Mouse (Mus musculus): ENCODE results near the gene Zc3h8. TPM values are rescaled to one million over a fixed set of nuclear protein-coding genes. Genes with fewer than 3 reads are reported as not detected.

Gene Zc3h8
- polyA plus RNA-seq, 1 experiment from 2014 or later: 8.9 TPM

- H3K27ac ChIP-seq: peak overlapping the region; percentile 28; the same call in 1 of the 2 replicates
- no peak for ATAC-seq (ENCODE audit: insufficient number of reproducible peaks, insufficient read depth, low FRiP score, low TSS enrichment, low read depth)
- WGBS: 52% methylated on average over 6 of the region's 6 CpGs
- 0 out of 2 replicates have a peak, but pooled peaks cover 3% of the 10 kb centered on the region for H3K4me1 ChIP-seq
- peaks cover 9% of the 10 kb centered on the region; the same call in 1 of the 2 replicates for H3K27me3 ChIP-seq
- no peak overlapping the region for H3K4me3 ChIP-seq
- no peaks in the 10 kb centered on the region for H3K36me3 ChIP-seq
- no peak overlapping the region for H3K4me2 ChIP-seq
- H3K9ac ChIP-seq: no peak overlapping the region
- no peaks in the 10 kb centered on the region for H3K9me3 ChIP-seq
These were observed 55.9 kb downstream of the Zc3h8 start for GRCm38 (mm10) chr2:128887866-128888550.

DNA sequence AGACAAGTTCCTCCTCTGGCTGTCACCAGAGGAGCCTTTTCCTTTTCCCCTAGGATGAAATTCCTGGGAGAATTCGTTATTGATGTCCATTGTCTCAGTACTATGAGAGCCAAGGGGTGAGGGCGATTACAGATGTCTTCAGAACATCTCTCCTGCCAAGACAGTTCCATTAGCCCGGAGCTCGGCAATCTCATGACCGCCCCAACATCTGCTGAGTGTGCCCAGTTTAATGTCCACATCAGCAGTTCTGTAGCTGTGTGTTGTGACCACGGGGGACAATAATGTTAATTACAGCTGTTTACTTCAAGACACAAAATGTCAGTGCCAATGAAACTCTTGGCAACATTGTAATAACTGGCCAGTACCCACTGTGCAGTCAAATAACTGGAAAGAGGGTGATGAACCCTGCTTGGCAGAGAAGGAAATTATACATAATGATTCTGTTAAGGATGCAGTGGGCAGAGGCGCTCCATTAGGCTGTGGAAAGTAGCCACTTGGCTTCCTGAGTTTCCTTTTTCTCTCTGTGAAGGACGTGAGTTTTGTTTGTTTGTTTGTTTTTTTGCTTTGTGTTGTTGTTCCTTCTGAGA, 58.6 kb downstream of the Zc3h8 start:
- 82% methylated on average over 8 of the region's 8 CpGs for WGBS
- no peaks in the 10 kb centered on the region for H3K27me3 ChIP-seq
- no peaks in the 10 kb centered on the region for H3K4me1 ChIP-seq
- no peak for ATAC-seq (ENCODE audit: insufficient number of reproducible peaks, insufficient read depth, low FRiP score, low TSS enrichment, low read depth)
- no peak overlapping the region for H3K4me2 ChIP-seq
- no peak overlapping the region for H3K27ac ChIP-seq
- no peaks in the 10 kb centered on the region for H3K36me3 ChIP-seq
- no peaks in the 10 kb centered on the region for H3K9me3 ChIP-seq
- no peak overlapping the region for H3K9ac ChIP-seq
- no peak overlapping the region for H3K4me3 ChIP-seq

DNA sequence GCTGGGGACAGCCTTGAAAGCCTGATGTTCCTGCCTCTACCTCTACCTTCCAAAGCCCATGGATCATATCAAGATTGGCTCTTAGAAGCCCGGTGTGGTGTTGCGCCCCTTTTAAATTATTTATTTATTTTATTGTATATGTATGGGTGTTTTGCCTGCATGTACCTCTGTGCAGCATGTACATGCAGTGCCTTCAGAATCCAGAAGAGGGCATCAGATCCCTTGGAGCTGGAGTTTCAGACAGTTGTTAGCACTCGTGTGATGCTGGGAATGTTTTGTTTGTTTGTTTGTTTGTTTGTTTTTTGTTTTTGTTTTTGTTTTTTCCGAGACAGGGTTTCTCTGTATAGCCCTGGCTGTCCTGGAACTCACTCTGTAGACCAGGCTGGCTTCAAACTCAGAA, 62.6 kb downstream of the Zc3h8 start:
- ATAC-seq (ENCODE audit: insufficient number of reproducible peaks, insufficient read depth, low FRiP score, low TSS enrichment, low read depth): no peak
- H3K27me3 ChIP-seq: no peaks in the 10 kb centered on the region
- no peaks in the 10 kb centered on the region for H3K9me3 ChIP-seq
- no peak overlapping the region for H3K4me2 ChIP-seq
- H3K9ac ChIP-seq: no peak overlapping the region
- WGBS: 68% methylated on average over 4 of the region's 4 CpGs
- H3K36me3 ChIP-seq: no peaks in the 10 kb centered on the region
- no peak overlapping the region for H3K27ac ChIP-seq
- no peaks in the 10 kb centered on the region for H3K4me1 ChIP-seq
- H3K4me3 ChIP-seq: no peak overlapping the region

Small RNA genes lying within 50 kb of the gene (microRNA-seq; reads per million reads assigned to microRNA genes)
- not detected for gene Gm22859

Other genes with a start within 250 kb of the Zc3h8 start
- gene Mertk, start 245.1 kb downstream of the Zc3h8 start, polyA plus RNA-seq (2015; fragmentation: Nextera tagmentation; extraction: Ambion mirVana): 12.1 and 15.4 TPM in 2 replicates
- 28.4 and 32.0 TPM in 2 replicates for gene Tmem87b, start 126.0 kb downstream of the Zc3h8 start, polyA plus RNA-seq (2015; fragmentation: Nextera tagmentation; extraction: Ambion mirVana)
- 2.9 and 3.4 TPM in 2 replicates for gene Fbln7, start 81.1 kb downstream of the Zc3h8 start, polyA plus RNA-seq (2015; fragmentation: Nextera tagmentation; extraction: Ambion mirVana)
- 2.3 and 3.7 TPM in 2 replicates for gene Zc3h6, start 23.3 kb upstream of the Zc3h8 start, polyA plus RNA-seq (2015; fragmentation: Nextera tagmentation; extraction: Ambion mirVana)
- gene Gm10762, start 23.6 kb upstream of the Zc3h8 start, polyA plus RNA-seq (2015; fragmentation: Nextera tagmentation; extraction: Ambion mirVana): 24.1 TPM in 2 replicates
- 0.06 and 0.10 TPM in 2 replicates for gene Vinac1, start 104.1 kb upstream of the Zc3h8 start, polyA plus RNA-seq (2015; fragmentation: Nextera tagmentation; extraction: Ambion mirVana)
- gene Ttl, start 121.9 kb upstream of the Zc3h8 start, polyA plus RNA-seq (2015; fragmentation: Nextera tagmentation; extraction: Ambion mirVana): 19.6 and 20.4 TPM in 2 replicates
- gene Polr1b, start 156.9 kb upstream of the Zc3h8 start, polyA plus RNA-seq (2015; fragmentation: Nextera tagmentation; extraction: Ambion mirVana): 27.3 and 29.4 TPM in 2 replicates
- gene Chchd5, start 185.6 kb upstream of the Zc3h8 start, polyA plus RNA-seq (2015; fragmentation: Nextera tagmentation; extraction: Ambion mirVana): 29.8 and 31.7 TPM in 2 replicates